Mouse (Mus musculus) heart, postnatal 25 days (tissue): ENCODE measurements at regions not wholly inside any gene's neighbourhood (a gene's known extent, or its start where the extent isn't known, plus 50 kb on each side); places are given as distances from the start of the nearest gene placed in this dataset.
A peak's percentile ranks its signal among the peaks of the same experiment; 100 is the strongest.

ENCODE experiments used
- DNase-seq: peaks from one replicate; pipeline ENCODE4 v3.0.0; 2022; ENCODE audit warnings: low spot score
- intact Hi-C: fragments of 180-260 bp; cut with DNase I; formaldehyde crosslinking; loops from one replicate; pipeline ENCODE4 v1.15.1; 2025

DNA sequence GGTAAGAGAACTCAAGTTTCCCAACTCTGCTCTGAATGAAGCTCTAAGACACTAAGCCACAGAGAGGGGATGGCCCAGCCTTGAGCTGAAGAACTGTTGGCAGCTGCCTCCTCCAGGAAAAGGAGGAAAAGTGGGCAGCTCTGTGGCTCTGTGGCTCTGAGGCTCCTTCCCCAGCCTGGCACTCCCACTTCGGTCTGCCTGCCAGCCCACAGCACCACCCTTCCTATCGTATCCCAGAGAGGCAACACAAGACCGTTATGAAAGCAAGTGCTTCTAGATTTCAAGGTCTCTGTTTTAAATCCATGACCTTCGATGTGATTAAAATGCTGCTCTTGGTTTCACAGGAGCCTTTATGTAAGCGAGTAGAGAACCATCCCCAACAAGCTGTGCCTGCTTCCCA is 53.5 kb upstream of the Kcna5 start:
- no peak for DNase-seq
- intact Hi-C loops: no loop called here

DNA sequence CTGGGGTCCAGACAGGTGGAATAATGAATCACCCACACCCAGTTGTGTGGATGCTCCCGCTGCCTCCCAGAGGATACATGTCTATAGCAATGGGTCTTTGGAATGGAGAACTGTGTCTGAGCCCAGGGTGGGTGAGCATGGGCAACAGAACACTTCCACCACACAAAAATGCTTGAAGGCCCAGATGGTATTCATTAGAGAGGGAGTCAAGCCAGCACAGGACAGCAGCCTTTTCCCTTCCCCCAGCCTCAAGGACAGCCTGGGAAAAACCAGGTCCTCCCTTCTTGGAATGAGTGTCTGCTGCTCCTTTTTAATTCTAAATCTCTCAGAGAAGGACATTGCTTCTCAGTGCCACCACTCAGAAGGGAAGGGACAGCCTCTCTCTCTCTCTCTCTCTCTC is 52.3 kb upstream of the Kcna5 start:
- intact Hi-C loops: no loop called here
- DNase-seq: no peak

DNA sequence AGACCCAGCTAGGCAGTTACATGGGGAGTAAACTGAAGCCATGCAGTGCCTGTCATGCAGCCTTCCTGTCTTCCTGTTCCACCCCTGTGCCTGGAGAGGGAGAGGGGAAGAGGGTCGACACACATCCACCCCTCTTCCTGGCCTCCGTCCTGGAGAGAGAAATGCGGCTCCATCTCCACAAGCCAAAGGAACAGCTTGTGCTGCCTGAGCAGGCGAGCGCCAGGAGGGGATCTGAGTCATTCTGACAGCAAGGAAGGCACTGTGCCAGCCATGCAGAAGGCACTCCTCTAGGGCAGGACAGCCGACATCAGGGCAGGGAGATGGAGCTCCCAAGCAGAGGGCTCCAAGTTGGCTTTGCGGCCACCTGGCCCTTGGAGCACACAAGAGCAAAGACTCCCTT is 50.6 kb upstream of the Kcna5 start:
- intact Hi-C loops: no loop called here
- DNase-seq: peak; percentile 21
